Mouse (Mus musculus): Measurements from ENCODE around the gene Emp3.

DNA sequence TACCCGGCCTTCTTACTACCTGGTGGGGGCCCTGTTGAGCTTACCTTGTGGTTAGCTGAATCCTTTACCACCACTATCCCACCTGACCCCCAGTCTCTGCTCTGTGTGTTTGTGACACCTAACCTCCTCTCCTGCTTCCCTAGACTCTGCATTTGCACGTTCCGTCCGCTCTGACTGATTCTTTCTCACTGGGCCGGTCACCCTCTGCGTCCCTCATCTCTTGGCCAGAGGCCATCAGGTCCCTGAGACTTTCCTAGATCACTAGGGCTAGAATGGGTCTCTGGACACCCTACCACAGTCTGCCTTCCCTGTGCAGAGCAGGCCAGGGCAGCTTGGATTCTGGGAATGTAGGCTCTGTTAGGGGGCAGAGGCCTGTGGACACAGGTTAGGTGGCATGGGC, 7.1 kb downstream of the Emp3 start:
- no peak for TF ChIP-seq POLR2A (IDR thresholded peaks at IDR 0.05; ENCODE audit: low read depth, low read length)
- no peak for TF ChIP-seq CTCF (IDR thresholded peaks at IDR 0.05; ENCODE audit: borderline replicate concordance, insufficient read depth, low read length)

All from embryonic fibroblast, embryonic 13.5 days (primary cell).